Mouse (Mus musculus): ENCODE data around the gene Snd1. TPM values are rescaled to one million over a fixed set of nuclear protein-coding genes. Genes with fewer than 3 reads are reported as not detected.

The Snd1 gene
- polyA plus RNA-seq, 1 experiment from 2014 or later: 56.1 TPM

DNA sequence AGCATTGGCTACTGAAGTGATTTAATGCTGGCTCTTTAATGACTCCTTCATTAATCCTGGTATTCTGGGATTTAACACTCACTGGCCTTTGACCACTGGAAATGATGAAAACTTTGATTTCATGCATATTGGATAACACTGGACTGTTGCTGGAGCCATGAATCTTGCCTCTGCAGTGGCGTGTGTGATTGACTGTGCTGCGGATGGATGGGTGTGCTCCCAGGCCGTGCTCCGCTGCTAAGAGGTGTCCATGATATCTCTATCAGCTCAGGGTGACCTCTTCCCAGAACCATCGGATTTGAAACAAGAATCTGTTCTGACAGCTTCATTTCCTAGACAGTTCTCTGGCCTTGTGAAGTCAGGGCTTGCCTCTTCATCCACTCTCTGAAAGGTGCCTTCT, 210.8 kb downstream of the Snd1 start:
- H3K9me3 ChIP-seq (replicated peaks; ENCODE audit: control insufficient read depth, low read length): no peaks in the 10 kb centered on the region
- no peak overlapping the region for H3K27ac ChIP-seq (ENCODE audit: low read length)
- H3K36me3 ChIP-seq (ENCODE audit: control insufficient read depth, insufficient read depth): no peaks in the 10 kb centered on the region
- H3K9ac ChIP-seq (ENCODE audit: low read depth, low read length): no peak overlapping the region
- 77% methylated on average over 5 of the region's 5 CpGs for WGBS (ENCODE audit: insufficient replicate concordance)
- H3K27me3 ChIP-seq (ENCODE audit: control insufficient read depth, insufficient read depth, low read depth, low read length): no peaks in the 10 kb centered on the region
- H3K4me1 ChIP-seq (ENCODE audit: control insufficient read depth, low read depth, low read length): no peaks in the 10 kb centered on the region; the same call in 1 of the 2 replicates
- H3K4me2 ChIP-seq (ENCODE audit: low read depth, low read length): no peak overlapping the region
- no peak for ATAC-seq (ENCODE audit: low read depth)
- H3K4me3 ChIP-seq (ENCODE audit: low read depth, low read length): no peak overlapping the region

DNA sequence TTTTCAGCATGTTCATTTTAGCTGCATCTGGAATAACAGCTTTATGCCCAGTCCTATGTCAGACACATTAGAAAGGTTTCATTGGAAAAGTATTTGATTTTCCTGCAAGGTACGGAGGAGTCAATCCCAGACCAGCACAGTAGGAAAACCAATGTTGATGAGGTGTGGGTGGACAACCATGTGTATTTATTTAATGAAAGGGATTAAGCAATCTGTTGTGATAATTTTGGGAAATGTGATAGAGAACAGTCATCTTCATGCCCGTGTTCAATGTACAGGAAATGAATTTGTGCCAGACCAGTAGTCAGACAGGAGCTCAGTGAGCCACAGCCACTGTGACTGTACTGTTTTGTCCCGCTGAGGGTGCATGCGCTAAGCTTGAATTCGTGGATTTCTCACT, 212.8 kb downstream of the Snd1 start:
- Histone ChIP-seq H3K4me3 (ENCODE audit: low read depth, low read length) (no peak overlapping the region), H3K4me2 (ENCODE audit: low read depth, low read length) (no peak overlapping the region), H3K9ac (ENCODE audit: low read depth, low read length) (no peak overlapping the region), H3K36me3 (ENCODE audit: control insufficient read depth, insufficient read depth) (no peaks in the 10 kb centered on the region), H3K27ac (ENCODE audit: low read length) (no peak overlapping the region), H3K9me3 (replicated peaks; ENCODE audit: control insufficient read depth, low read length) (no peaks in the 10 kb centered on the region), H3K27me3 (ENCODE audit: control insufficient read depth, insufficient read depth, low read depth, low read length) (no peaks in the 10 kb centered on the region), H3K4me1 (ENCODE audit: control insufficient read depth, low read depth, low read length) (no peaks in the 10 kb centered on the region)
- no peak for ATAC-seq (ENCODE audit: low read depth)
- 68% methylated on average over 5 of the region's 5 CpGs for WGBS (ENCODE audit: insufficient replicate concordance)

DNA sequence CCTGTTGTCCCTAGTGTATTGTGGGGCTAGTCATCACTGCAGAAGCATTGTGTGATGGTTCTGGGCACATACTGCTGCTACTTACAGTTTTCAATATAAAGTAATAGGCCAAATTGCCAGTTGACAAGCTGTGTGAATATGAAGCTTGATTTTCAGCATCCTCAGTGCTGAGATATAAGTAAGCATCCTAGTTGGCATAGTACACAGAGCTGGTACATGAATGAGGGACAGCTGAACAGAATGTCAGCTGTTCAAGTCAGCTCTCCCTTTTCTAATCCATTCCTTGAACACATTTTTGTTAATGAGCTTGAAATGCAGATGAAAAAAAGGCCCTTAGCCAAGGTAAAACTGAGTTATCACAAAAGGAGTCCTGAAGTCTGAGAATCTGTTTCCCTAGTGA, 217.7 kb downstream of the Snd1 start:
- ATAC-seq (ENCODE audit: low read depth): no peak
- no peak overlapping the region for H3K27ac ChIP-seq (ENCODE audit: low read length)
- no peak overlapping the region for H3K9ac ChIP-seq (ENCODE audit: low read depth, low read length)
- no peak overlapping the region for H3K4me2 ChIP-seq (ENCODE audit: low read depth, low read length)
- no peaks in the 10 kb centered on the region for H3K4me1 ChIP-seq (ENCODE audit: control insufficient read depth, low read depth, low read length)
- H3K9me3 ChIP-seq (replicated peaks; ENCODE audit: control insufficient read depth, low read length): no peaks in the 10 kb centered on the region
- peaks cover 2% of the 10 kb centered on the region; the same call in 1 of the 2 replicates for H3K36me3 ChIP-seq (ENCODE audit: control insufficient read depth, insufficient read depth)
- H3K27me3 ChIP-seq (ENCODE audit: control insufficient read depth, insufficient read depth, low read depth, low read length): no peaks in the 10 kb centered on the region
- no peak overlapping the region for H3K4me3 ChIP-seq (ENCODE audit: low read depth, low read length)

DNA sequence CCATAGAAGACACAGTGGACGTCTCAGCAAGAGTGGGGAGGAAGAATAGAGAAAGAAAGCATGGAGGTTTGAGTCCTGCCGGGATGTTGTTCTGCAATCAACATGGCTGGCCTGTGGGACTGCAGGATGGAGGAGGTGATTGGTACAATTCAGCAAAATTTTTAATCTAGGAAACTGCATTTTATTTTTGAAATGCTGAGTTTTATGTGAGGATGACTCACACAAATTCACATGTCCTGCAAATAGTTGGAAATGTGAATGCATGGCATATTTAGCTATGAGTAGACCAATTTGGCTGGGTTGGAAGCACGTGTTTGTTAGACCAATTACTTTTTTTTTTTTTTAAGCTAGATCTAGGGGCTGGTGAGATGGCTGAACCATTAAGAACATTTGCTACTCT, 222.3 kb downstream of the Snd1 start:
- 75% methylated on average over 3 of the region's 3 CpGs for WGBS (ENCODE audit: insufficient replicate concordance)
- H3K36me3 ChIP-seq (ENCODE audit: control insufficient read depth, insufficient read depth): peaks cover 2% of the 10 kb centered on the region; the same call in 1 of the 2 replicates
- H3K9ac ChIP-seq (ENCODE audit: low read depth, low read length): no peak overlapping the region
- no peaks in the 10 kb centered on the region for H3K27me3 ChIP-seq (ENCODE audit: control insufficient read depth, insufficient read depth, low read depth, low read length)
- ATAC-seq (ENCODE audit: low read depth): no peak
- no peaks in the 10 kb centered on the region for H3K4me1 ChIP-seq (ENCODE audit: control insufficient read depth, low read depth, low read length)
- H3K9me3 ChIP-seq (replicated peaks; ENCODE audit: control insufficient read depth, low read length): no peaks in the 10 kb centered on the region
- no peak overlapping the region for H3K4me3 ChIP-seq (ENCODE audit: low read depth, low read length)
- H3K27ac ChIP-seq (ENCODE audit: low read length): no peak overlapping the region
- no peak overlapping the region for H3K4me2 ChIP-seq (ENCODE audit: low read depth, low read length)

DNA sequence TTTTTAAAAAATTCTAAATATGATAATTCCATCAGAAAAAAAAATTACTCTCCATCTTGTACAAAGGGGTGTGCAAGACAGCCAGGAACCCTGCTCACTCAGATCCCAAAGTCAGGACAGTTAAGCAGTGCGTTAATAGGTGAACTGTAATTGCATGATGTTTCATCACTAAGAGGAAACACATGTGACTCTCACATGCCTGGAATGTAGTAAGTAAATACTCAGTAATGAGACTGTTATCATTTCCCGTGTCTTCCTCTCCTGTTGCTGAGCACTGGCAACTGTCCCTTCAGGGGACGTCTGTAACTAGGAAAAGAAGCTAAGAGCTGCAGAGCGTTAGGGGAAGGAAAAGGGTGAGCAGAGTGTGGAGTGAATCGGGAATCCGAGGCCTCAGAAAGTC, 229.7 kb downstream of the Snd1 start:
- Histone ChIP-seq H3K27ac (ENCODE audit: low read length) (peak overlapping the region; percentile 50; the same call in 1 of the 2 replicates), H3K4me1 (ENCODE audit: control insufficient read depth, low read depth, low read length) (peaks cover 34% of the 10 kb centered on the region), H3K27me3 (ENCODE audit: control insufficient read depth, insufficient read depth, low read depth, low read length) (no peaks in the 10 kb centered on the region), H3K4me2 (ENCODE audit: low read depth, low read length) (peak overlapping the region; percentile 15; the same call in 1 of the 2 replicates), H3K9me3 (replicated peaks; ENCODE audit: control insufficient read depth, low read length) (no peaks in the 10 kb centered on the region), H3K36me3 (ENCODE audit: control insufficient read depth, insufficient read depth) (no peaks in the 10 kb centered on the region; the same call in 1 of the 2 replicates), H3K9ac (ENCODE audit: low read depth, low read length) (no peak overlapping the region), H3K4me3 (ENCODE audit: low read depth, low read length) (no peak overlapping the region)
- WGBS (ENCODE audit: insufficient replicate concordance): 50% methylated on average over 6 of the region's 6 CpGs
- no peak for ATAC-seq (ENCODE audit: low read depth)

DNA sequence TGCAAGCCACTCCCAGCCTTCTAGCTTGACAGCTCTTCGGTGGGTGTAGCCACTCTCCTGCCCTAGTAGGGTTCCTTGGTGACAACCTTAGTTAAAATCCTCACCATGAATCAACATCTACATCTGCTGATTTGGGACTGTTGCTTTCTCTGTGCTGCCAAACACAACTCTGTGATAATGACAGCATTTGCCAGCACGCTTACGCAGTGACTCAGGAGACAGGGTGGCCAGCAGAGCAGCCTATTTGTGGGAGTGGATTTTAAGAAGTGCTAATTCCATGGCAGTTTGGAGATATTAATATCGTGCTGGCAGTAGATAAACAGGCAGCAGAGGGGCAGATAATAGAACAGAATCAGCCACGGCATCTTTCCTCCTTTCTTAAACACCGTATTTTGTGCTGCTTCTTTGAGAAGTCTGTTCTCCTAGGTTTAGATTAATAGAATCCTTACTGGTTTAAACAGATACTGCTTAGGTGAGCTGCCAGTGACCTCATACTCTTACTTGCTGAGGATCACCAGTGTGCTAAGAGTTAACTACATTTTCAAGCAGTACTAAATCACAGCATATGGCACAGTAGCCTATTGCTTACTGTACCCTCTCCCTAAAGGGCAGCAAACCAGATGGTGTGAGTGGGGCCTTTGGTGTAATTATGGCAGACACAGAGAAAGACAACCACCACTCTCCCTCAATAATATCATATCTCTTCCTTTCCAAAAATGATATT, 230.6 kb downstream of the Snd1 start:
- H3K9me3 ChIP-seq (replicated peaks; ENCODE audit: control insufficient read depth, low read length): no peaks in the 10 kb centered on the region
- 24% methylated on average over 6 of the region's 6 CpGs for whole genome bisulfite sequencing (ENCODE audit: insufficient replicate concordance)
- H3K4me3 ChIP-seq (ENCODE audit: low read depth, low read length): no peak overlapping the region
- peak; percentile 50 for ATAC-seq (ENCODE audit: low read depth)
- no peaks in the 10 kb centered on the region; the same call in 1 of the 2 replicates for H3K36me3 ChIP-seq (ENCODE audit: control insufficient read depth, insufficient read depth)
- peaks cover 43% of the 10 kb centered on the region for H3K4me1 ChIP-seq (ENCODE audit: control insufficient read depth, low read depth, low read length)
- H3K9ac ChIP-seq (ENCODE audit: low read depth, low read length): no peak overlapping the region
- H3K27me3 ChIP-seq (ENCODE audit: control insufficient read depth, insufficient read depth, low read depth, low read length): no peaks in the 10 kb centered on the region
- peak overlapping the region; percentile 15 for H3K4me2 ChIP-seq (ENCODE audit: low read depth, low read length)
- peak overlapping the region; percentile 65 for H3K27ac ChIP-seq (ENCODE audit: low read length)

DNA sequence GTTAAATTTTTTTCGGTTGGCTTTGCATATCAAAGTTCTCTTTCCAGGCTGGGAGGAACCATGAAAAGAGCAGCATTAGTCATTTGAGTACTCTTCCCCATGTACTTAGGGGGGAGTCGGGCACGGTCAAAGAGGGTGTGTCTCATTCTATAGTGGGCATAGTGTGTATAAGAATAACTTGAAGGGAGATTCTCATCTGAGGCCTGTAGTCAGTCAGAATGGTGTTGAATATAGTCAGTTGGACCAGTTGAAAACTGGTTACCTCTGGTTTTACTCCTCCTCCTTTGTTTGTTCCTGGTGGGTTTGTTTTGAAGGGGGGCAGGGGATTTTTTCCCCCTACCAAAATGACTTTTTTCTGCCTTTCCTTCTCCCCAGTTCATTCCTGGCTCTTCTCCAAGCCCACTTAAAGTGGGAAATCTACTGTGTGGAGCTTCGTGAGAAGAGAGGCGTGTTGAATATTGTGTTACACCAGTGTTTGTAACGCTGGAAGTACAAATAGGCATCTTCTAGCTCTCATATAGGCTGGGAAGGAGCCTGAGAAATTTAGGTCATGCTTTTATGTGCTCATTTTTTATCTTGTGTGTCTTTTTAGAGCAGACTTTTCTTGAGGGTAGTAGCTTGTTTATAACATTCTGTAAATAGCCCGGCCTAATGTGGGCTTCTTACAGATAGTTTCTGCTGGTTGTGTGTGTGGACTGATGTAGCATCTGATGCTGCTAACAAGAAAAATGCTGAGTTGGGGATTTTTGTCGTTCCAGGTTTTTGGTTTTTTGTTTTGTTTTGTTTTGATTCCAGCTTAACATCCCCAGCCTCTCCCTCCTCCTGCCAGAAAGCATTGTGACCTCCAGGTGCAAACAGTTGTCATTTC, 231.4 kb downstream of the Snd1 start:
- Histone ChIP-seq H3K4me2 (ENCODE audit: low read depth, low read length) (peak overlapping the region; percentile 27; the same call in 1 of the 2 replicates), H3K9me3 (replicated peaks; ENCODE audit: control insufficient read depth, low read length) (no peaks in the 10 kb centered on the region), H3K4me3 (ENCODE audit: low read depth, low read length) (no peak overlapping the region), H3K36me3 (ENCODE audit: control insufficient read depth, insufficient read depth) (no peaks in the 10 kb centered on the region; the same call in 1 of the 2 replicates), H3K9ac (ENCODE audit: low read depth, low read length) (no peak overlapping the region), H3K27ac (ENCODE audit: low read length) (peak overlapping the region; percentile 82), H3K4me1 (ENCODE audit: control insufficient read depth, low read depth, low read length) (peaks cover 47% of the 10 kb centered on the region), H3K27me3 (ENCODE audit: control insufficient read depth, insufficient read depth, low read depth, low read length) (no peaks in the 10 kb centered on the region)
- ATAC-seq (ENCODE audit: low read depth): no peak
- WGBS (ENCODE audit: insufficient replicate concordance): 67% methylated on average over 8 of the region's 8 CpGs

DNA sequence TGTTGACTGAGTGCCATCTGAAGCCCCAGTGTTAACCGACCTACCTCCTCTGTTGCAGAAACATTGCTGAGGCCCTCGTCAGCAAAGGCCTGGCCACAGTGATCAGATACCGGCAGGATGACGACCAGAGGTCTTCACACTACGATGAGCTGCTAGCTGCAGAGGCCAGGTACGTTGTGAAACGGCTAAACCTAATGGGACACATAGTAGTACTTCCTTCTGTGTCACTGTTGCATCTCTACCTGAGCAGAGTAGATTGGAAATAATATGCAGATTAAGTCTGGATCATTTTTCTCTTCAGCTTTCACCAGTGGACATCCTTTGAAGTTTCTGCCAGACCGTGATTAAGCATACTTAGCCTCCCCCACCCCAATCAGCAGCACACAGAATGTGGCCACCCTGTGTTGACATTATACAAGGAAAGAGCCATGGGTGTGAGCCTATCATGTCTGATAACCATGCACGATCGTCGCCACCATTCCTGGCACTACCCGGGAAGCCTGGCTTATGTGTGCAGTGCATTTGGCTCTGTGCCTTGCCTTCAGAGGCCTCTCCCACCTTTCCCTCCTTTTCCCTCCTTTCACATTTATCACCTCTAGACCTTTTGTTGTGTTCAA, 232.1 kb downstream of the Snd1 start:
- H3K9me3 ChIP-seq (replicated peaks; ENCODE audit: control insufficient read depth, low read length): no peaks in the 10 kb centered on the region
- H3K9ac ChIP-seq (ENCODE audit: low read depth, low read length): no peak overlapping the region
- WGBS (ENCODE audit: insufficient replicate concordance): 27% methylated on average over 12 of the region's 12 CpGs
- H3K4me3 ChIP-seq (ENCODE audit: low read depth, low read length): no peak overlapping the region
- peak overlapping the region; percentile 82 for H3K27ac ChIP-seq (ENCODE audit: low read length)
- H3K27me3 ChIP-seq (ENCODE audit: control insufficient read depth, insufficient read depth, low read depth, low read length): no peaks in the 10 kb centered on the region
- peak; percentile 87 for ATAC-seq (ENCODE audit: low read depth)
- peaks cover 47% of the 10 kb centered on the region for H3K4me1 ChIP-seq (ENCODE audit: control insufficient read depth, low read depth, low read length)
- no peaks in the 10 kb centered on the region; the same call in 1 of the 2 replicates for H3K36me3 ChIP-seq (ENCODE audit: control insufficient read depth, insufficient read depth)
- H3K4me2 ChIP-seq (ENCODE audit: low read depth, low read length): peak overlapping the region; percentile 27

Data from liver, embryonic 16.5 days (tissue).